Mouse (Mus musculus) midbrain, embryonic 13.5 days (tissue): ENCODE data around the gene Ptpre. TPM values are rescaled to one million over a fixed set of nuclear protein-coding genes. Genes with fewer than 3 reads are reported as not detected.

Experiments
- ATAC-seq: fragments of 200-750 bp; cut with Nextera tagmentation; 2 replicates; pipeline ENCODE4 v1.8.0; 2017; ENCODE audit warnings: mild to moderate bottlenecking, moderate TSS enrichment, moderate library complexity
- H3K27ac ChIP-seq: fragments of 300-500 bp; sonication (generic); 2 replicates; pipeline ENCODE4 v1.5.1; 2015; ENCODE audit warnings: inconsistent platforms, mild to moderate bottlenecking, moderate library complexity
- H3K27me3 ChIP-seq: fragments of 300-500 bp; sonication (generic); 2 replicates; pipeline ENCODE4 v1.6.1; 2015; ENCODE audit warnings: mild to moderate bottlenecking, inconsistent platforms
- H3K36me3 ChIP-seq: fragments of 300-500 bp; sonication (generic); 2 replicates; pipeline ENCODE4 v1.6.1; 2015; ENCODE audit warnings: mild to moderate bottlenecking, inconsistent platforms
- H3K4me1 ChIP-seq: fragments of 300-500 bp; sonication (generic); replicated peaks from 2 replicates; pipeline ENCODE4 v1.6.1; 2015; ENCODE audit warnings: inconsistent platforms
- H3K4me2 ChIP-seq: fragments of 300-500 bp; sonication (generic); replicated peaks from 2 replicates; pipeline ENCODE4 v1.6.1; 2015; ENCODE audit warnings: moderate library complexity, mild to moderate bottlenecking, inconsistent platforms
- H3K4me3 ChIP-seq: fragments of 300-500 bp; sonication (generic); replicated peaks from 2 replicates; pipeline ENCODE4 v1.5.1; 2015; ENCODE audit warnings: mild to moderate bottlenecking, inconsistent platforms
- H3K9ac ChIP-seq: fragments of 300-500 bp; sonication (generic); replicated peaks from 2 replicates; pipeline ENCODE4 v1.6.1; 2015; ENCODE audit warnings: mild to moderate bottlenecking, inconsistent platforms
- H3K9me3 ChIP-seq: fragments of 300-500 bp; sonication (generic); 2 replicates; pipeline ENCODE4 v1.6.1; 2016; ENCODE audit warnings: mild to moderate bottlenecking, inconsistent platforms
- WGBS: fragments of 180-500 bp; shearing (Covaris S2); methylation state at CpG from one replicate; pipeline ENCODE4 v1.1.7; 2015; 5-methylcytosine and 5-hydroxymethylcytosine counted together
- polyA plus RNA-seq: library from polyadenylated mRNA; unstranded; fragments of >200 nt; fragmentation: Nextera tagmentation; extraction: Ambion mirVana; gene quantifications from 2 replicates; pipeline ENCODE4 v1.2.1, GENCODE M21; 2015

Gene Ptpre
- polyA plus RNA-seq, 1 experiment from 2014 or later: 3.7 TPM

DNA sequence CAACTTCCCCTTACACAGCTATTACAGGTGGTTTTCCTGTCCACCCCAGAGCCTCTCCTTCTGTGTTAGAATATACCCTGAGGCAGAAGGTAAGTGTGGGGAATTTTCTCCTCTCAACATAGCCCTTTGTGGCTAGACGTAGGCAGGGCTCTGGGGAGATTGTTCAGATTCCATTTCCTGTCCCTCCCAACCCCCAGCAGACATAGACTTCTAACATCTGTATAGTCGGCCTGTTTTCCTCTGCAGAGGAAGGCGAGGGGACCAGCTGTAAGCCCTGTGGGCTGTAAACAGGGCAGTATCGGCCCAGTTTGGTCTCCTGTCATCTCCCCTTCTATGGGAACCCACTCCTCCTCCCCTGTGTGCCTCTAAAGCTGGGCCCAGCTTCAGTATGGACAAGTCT is 20.1 kb upstream of the Ptpre start:
- H3K4me1 ChIP-seq: no peaks in the 10 kb centered on the region
- 80% methylated on average over 4 of the region's 4 CpGs for WGBS
- no peaks in the 10 kb centered on the region for H3K9me3 ChIP-seq
- H3K27ac ChIP-seq: no peak overlapping the region
- H3K27me3 ChIP-seq: no peaks in the 10 kb centered on the region
- H3K9ac ChIP-seq: no peak overlapping the region
- H3K4me3 ChIP-seq: no peak overlapping the region
- no peak overlapping the region for H3K4me2 ChIP-seq
- no peaks in the 10 kb centered on the region for H3K36me3 ChIP-seq
- no peak for ATAC-seq

GRCm38 (mm10) chr7:135520241-135520640 is 17.0 kb upstream of the Ptpre start:
- H3K4me2 ChIP-seq: no peak overlapping the region
- H3K9ac ChIP-seq: no peak overlapping the region
- ATAC-seq: no peak
- WGBS: 86% methylated on average over 5 of the region's 5 CpGs
- no peak overlapping the region for H3K4me3 ChIP-seq
- H3K9me3 ChIP-seq: no peaks in the 10 kb centered on the region
- H3K27ac ChIP-seq: no peak overlapping the region
- no peaks in the 10 kb centered on the region for H3K36me3 ChIP-seq
- no peaks in the 10 kb centered on the region for H3K4me1 ChIP-seq
- no peaks in the 10 kb centered on the region for H3K27me3 ChIP-seq

DNA sequence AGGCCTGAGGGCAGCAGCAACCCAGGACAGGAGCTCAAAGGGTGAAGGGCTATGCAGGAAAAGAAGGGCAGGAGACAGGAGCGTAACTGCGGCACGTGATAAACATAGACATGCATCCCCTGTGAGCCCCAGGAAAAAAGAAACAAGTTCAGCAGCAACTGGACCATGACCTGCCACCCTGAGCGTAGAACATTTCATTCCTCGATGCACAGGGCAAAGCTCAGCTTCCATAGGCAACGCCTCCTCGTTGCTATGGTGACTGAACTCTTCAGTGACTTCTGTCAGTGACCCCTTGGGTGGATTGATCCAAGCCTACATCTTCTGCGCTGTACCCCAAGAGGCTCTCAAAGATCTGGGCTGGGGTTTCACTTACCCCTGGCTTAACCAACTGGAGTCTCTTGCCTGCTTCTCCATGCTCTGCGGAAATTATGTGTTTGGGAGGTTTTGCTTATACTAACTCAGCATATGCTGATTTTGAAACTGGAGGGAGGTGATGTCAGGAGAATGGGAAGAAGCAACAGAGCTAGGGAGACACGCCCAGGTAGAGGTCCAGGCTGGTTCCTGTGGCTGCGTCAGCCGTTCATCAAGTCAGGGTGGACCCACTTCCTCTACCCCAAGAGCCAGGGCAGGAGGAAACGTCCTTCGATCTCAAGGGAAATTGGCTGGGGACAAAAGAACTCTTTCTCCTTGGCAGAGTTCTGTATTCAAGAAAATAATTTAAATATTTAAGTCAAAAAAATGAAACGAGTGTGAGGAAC is 15.3 kb upstream of the Ptpre start:
- Histone ChIP-seq H3K9ac (no peak overlapping the region), H3K36me3 (no peaks in the 10 kb centered on the region), H3K27ac (no peak overlapping the region), H3K9me3 (no peaks in the 10 kb centered on the region), H3K4me3 (no peak overlapping the region), H3K4me2 (no peak overlapping the region), H3K27me3 (no peaks in the 10 kb centered on the region), H3K4me1 (no peaks in the 10 kb centered on the region)
- WGBS: 54% methylated on average over 15 of the region's 15 CpGs
- no peak for ATAC-seq

DNA sequence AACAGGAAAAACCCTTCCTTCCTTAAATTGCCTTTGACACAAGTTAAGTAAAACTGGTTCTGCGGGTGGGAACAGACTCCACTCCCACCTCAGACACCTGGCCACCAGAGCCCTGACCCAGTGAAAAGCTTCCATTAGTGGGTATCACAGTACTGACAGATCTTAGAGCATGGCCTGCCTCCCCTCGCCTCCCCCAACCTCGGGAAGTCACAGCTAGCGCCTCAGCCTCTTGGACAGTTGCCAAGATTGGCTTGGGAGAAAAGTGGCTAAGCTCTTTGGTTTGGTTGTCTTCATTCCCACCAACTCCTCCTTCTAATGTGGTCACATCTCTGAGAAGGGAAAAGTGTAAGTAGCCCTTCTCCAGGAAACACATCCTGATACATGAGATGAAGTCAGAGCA is 13.3 kb upstream of the Ptpre start:
- H3K27me3 ChIP-seq: no peaks in the 10 kb centered on the region
- no peaks in the 10 kb centered on the region for H3K9me3 ChIP-seq
- no peak overlapping the region for H3K4me3 ChIP-seq
- no peaks in the 10 kb centered on the region for H3K4me1 ChIP-seq
- no peak overlapping the region for H3K27ac ChIP-seq
- WGBS: 67% methylated on average over 4 of the region's 4 CpGs
- no peak for ATAC-seq
- H3K9ac ChIP-seq: no peak overlapping the region
- no peaks in the 10 kb centered on the region for H3K36me3 ChIP-seq
- no peak overlapping the region for H3K4me2 ChIP-seq

DNA sequence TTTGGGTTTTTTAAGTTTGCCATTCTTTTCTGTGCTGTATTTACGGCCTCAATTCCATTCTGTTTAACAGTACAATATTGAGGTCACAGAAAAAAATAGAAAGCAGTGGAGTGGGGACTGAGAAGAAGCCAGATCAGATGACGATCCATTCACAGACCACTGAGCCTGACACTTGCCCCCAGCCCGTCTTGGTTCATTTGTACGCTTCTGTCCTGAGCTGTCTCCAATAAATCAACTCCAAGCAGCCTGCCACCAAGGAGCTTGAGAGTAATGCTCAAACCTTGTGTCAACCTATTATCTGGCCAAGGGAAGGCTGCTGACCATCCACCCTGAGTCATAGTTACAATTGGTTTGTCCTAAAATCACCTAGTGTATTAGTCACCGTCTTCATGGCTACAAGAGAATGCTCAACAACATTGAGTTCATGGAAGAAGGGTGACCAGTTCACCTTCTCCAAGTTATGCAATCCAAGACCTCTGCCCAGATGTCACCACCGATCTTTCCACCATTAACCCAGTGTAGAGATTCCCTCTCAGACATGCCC is 12.8 kb upstream of the Ptpre start:
- Histone ChIP-seq H3K9ac (no peak overlapping the region), H3K27me3 (no peaks in the 10 kb centered on the region), H3K36me3 (no peaks in the 10 kb centered on the region), H3K27ac (no peak overlapping the region), H3K9me3 (no peaks in the 10 kb centered on the region), H3K4me3 (no peak overlapping the region), H3K4me1 (no peaks in the 10 kb centered on the region), H3K4me2 (no peak overlapping the region)
- WGBS: 86% methylated on average over 6 of the region's 6 CpGs
- no peak for ATAC-seq

DNA sequence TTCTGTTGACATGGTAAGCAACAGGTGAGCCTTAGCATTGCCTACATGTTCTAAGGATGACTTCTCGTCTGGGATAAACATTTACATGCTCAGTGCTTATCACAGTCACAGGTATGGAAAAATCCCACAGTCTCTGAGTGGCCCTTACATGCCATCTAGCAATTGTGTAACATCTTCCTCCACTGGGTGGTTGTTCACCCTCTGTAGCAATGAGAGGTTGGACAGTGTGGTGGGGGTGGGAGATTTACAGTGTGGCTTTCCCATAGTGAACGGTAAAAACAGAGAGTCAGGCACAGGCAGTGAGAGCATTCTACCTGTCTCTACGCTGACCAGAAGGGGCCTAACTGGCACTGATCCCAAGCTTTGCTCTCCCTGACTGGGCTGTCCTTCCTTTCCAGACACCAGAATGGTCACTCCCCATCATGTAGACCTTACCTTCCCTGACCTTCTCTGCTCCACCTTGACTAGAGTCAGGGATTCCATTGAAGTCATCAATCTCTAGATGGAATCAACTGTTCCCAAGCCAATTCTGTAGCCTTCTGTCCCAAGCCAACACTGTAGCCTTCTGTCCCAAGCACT is 10.6 kb upstream of the Ptpre start:
- Histone ChIP-seq H3K4me1 (no peaks in the 10 kb centered on the region), H3K36me3 (no peaks in the 10 kb centered on the region), H3K4me2 (no peak overlapping the region), H3K4me3 (no peak overlapping the region), H3K27ac (no peak overlapping the region), H3K27me3 (no peaks in the 10 kb centered on the region), H3K9ac (no peak overlapping the region), H3K9me3 (no peaks in the 10 kb centered on the region)
- WGBS: 85% methylated on average over 3 of the region's 3 CpGs
- ATAC-seq: no peak

DNA sequence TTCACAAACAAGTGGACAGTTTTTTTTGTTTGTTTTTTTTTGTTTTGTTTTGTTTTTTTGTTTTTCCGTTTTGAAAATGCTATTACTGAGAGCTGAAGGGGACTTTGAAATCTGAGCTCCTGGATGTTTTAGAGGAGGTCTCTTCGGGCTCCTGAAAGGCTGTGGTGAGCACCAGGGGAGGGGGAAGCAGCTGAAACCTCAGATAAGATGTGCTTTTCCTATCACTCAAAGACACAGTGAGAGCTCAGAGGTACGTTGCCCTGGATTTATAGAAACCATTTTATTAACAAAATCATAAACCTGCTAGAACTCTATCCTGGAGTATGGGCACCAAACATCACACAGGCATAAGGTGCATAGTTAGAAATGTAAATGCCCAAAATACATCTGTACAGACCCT is 10.1 kb upstream of the Ptpre start:
- ATAC-seq: no peak
- H3K27me3 ChIP-seq: no peaks in the 10 kb centered on the region
- H3K36me3 ChIP-seq: no peaks in the 10 kb centered on the region
- no peaks in the 10 kb centered on the region for H3K9me3 ChIP-seq
- no peak overlapping the region for H3K4me3 ChIP-seq
- no peak overlapping the region for H3K9ac ChIP-seq
- WGBS: 74% methylated on average over 3 of the region's 3 CpGs
- H3K4me1 ChIP-seq: no peaks in the 10 kb centered on the region
- H3K4me2 ChIP-seq: no peak overlapping the region
- H3K27ac ChIP-seq: no peak overlapping the region

DNA sequence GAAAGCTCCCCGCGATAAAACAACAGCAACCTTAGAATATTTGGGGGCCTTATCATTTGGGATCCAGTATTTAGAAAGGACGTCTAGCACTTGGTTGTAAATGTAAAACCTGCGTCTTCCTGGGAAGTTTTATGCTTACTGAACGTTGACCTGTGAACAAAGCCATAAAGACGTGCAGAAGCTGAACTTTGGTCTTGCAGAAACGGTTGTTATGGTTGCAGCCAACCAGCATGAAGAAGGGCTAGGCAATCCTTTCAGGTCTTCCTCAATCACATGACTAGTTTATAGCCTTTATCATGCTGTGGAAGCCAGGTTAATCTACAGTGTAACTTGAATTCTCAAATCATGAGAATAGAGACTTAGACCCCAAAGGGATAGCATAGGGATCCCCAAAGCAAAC is 8.8 kb upstream of the Ptpre start, which contains the start of gene Clrn3:
Gene Clrn3, minus strand, starts transcription at position 140 of the 400 bp plus-strand sequence.
- H3K9ac ChIP-seq: no peak within 1 kb of the TSS
- no peak within 1 kb of the TSS for H3K27ac ChIP-seq
- no peaks in the 10 kb centered on the region for H3K4me1 ChIP-seq
- H3K9me3 ChIP-seq: no peaks in the 10 kb centered on the region
- H3K27me3 ChIP-seq: no peaks in the 10 kb centered on the region
- 87% methylated on average over 7 of the region's 7 CpGs for whole genome bisulfite sequencing
- H3K4me3 ChIP-seq: no peak within 1 kb of the TSS
- ATAC-seq: no peak
- H3K4me2 ChIP-seq: no peak within 1 kb of the TSS
- H3K36me3 ChIP-seq: no peaks in the 10 kb centered on the region

DNA sequence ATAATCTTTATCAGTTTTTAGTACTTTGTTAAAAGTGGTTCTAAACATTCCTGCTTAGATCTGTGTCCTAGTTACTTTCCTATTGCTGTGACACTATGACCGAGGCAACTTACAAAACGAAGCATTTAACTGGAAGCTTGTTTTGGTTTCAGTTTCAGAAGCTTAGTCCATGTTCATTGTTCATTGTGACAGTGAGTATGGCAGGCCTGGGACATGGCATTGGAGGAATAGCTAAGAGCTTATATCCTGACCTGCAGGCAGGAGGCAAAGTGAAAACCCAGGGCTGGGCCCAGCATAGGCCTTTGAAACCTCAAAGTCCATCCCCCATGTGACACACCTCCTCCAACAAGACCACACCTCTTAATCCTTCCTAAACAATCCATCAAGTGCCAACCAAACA is 8.2 kb upstream of the Ptpre start:
- no peaks in the 10 kb centered on the region for H3K4me1 ChIP-seq
- WGBS: 94% methylated on average over 2 of the region's 2 CpGs
- no peaks in the 10 kb centered on the region for H3K27me3 ChIP-seq
- no peak for ATAC-seq
- no peak overlapping the region for H3K27ac ChIP-seq
- H3K36me3 ChIP-seq: no peaks in the 10 kb centered on the region
- H3K4me2 ChIP-seq: no peak overlapping the region
- H3K4me3 ChIP-seq: no peak overlapping the region
- no peaks in the 10 kb centered on the region for H3K9me3 ChIP-seq
- no peak overlapping the region for H3K9ac ChIP-seq

- H3K4me2 ChIP-seq: no peak overlapping the region
- ATAC-seq: no peak
- 62% methylated on average over 2 of the region's 2 CpGs for WGBS
Measured at GRCm38 (mm10) chr7:135534548-135535189, 2.6 kb upstream of the Ptpre start.

GRCm38 (mm10) chr7:135535908-135536307 is 1.4 kb upstream of the Ptpre start:
- H3K4me2 ChIP-seq: no peak overlapping the region
- ATAC-seq: no peak
- no peak overlapping the region for H3K9ac ChIP-seq
- H3K27me3 ChIP-seq: peaks cover 20% of the 10 kb centered on the region
- H3K36me3 ChIP-seq: no peaks in the 10 kb centered on the region
- H3K4me3 ChIP-seq: no peak overlapping the region
- H3K4me1 ChIP-seq: peaks cover 7% of the 10 kb centered on the region
- no peak overlapping the region for H3K27ac ChIP-seq
- 89% methylated on average over 3 of the region's 3 CpGs for WGBS
- H3K9me3 ChIP-seq: no peaks in the 10 kb centered on the region

More at GRCm38 (mm10) chr7:135534548-135535189, 2.6 kb upstream of the Ptpre start:
- Histone ChIP-seq H3K4me3 (no peak overlapping the region), H3K9me3 (no peaks in the 10 kb centered on the region), H3K27ac (no peak overlapping the region), H3K27me3 (peaks cover 15% of the 10 kb centered on the region), H3K36me3 (no peaks in the 10 kb centered on the region), H3K9ac (no peak overlapping the region), H3K4me1 (peaks cover 7% of the 10 kb centered on the region)
